Mouse (Mus musculus) testis, postnatal 14 days (tissue): ENCODE data around the gene Osbp2.

Experiments
- DNase-seq: peaks from one replicate; pipeline ENCODE4 v3.0.0; 2021; ENCODE audit warnings: low spot score

Osbp2 gene

DNA sequence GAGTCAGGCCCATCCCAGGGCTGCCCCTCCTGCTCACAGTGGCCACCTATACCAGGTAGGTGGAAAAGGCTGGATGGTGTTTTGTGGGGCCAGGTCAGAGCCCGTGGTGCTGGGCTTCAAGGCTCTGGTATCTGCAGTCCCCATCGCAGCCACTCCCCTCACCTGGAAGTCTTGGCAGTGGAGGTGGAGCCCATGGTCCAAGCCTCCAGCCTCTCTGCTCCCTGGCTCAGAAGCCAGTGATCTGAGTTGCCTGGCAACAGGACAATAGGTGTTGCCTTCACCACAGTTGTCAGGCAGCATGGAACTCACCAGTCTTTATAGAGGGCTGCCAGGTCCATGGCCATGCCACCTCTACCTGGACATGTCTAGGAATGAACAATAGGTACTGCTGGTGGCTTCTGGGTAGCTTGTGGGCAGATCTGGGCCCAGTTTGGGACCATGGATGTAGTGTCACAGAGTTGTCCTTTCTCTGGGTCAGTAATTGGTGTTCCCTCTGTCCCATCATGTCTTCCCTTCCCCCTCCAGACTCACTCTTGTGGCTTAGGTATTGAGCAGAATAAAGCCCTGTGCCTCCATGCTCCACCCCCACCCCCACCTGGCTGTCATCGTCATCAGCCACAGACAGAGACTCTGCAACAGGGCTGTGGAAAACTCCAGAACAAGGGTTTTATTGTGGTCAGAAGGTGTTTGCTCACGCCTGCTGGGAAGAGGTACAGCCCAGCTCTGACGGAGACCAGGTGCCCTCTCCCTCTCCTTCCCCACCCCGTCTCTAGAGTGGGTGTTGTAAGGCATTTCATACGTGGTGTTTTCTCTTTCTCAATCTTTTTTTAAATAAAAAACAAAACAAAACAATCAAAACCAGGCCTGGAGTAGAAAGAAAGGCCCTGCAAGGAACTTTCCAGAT lies 160.4 kb downstream of the Osbp2 start:
- DNase-seq, result no peak

DNA sequence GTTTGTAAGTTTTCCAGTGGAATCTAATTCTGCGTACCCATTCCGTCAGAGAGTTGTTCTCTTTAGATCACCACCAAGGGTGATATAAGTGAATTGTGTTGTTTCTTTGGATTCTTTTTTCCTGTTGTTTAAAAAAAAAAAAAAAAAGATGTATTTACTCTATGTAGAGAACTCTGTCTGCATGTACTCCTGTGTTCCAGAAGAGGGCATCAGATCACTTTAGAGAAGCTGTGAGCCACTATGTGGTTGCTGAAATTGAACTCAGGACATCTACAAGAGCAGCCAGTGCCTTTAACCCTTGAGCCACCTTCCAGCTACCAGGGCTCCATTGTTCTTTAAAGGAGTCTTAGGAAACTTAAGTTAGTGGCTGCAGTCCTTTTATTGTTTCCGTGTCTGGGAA lies 166.3 kb downstream of the Osbp2 start:
- no peak for DNase-seq

DNA sequence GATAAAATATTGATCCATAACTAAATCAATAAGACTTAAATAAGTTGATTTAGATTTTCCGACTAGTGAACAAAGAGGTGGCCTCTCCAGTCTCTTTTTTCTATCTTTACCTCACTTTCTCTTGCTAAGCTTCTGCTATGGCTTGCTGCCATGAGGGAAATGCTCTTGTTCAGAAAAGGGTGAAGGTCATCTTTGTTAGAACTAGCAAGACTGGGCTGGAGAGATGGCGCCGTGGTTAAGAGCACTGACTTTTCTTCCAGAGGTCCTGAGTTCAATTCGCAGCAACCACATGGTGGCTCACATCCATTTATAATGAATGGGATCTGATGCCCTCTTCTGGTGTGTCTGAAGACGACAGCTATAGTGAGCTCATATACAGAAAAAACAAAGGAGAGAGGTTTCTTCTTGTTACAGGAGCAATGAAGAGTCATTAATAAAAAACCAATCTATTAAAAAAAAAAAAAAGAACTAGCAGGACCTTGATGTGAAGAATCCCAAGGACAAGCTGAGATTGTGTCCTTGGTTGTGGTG lies 167.6 kb downstream of the Osbp2 start:
- no peak for DNase-seq

DNA sequence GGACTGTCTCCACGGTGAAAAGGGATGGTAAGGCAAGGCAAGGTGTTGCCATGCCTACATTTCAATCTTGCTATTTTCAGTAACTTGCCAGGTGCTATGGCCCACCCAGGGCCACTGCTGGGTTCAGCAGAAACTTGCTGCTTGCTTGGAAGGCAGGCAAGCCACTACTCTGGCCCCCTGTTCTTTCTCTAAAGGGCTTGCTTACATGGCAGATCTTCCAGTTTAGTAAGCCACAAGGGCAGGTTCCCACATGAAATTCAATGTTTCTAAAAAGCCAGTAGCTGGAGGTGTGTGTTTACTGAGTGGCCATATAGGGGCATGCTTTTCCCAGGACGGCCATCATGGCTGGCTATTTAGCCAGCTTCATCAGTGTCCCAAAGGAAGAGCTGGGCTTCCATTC lies 172.0 kb downstream of the Osbp2 start:
- no peak for DNase-seq

GRCm38 (mm10) chr11:3686885-3687284 lies 176.8 kb downstream of the Osbp2 start:
- DNase-seq, result no peak

DNA sequence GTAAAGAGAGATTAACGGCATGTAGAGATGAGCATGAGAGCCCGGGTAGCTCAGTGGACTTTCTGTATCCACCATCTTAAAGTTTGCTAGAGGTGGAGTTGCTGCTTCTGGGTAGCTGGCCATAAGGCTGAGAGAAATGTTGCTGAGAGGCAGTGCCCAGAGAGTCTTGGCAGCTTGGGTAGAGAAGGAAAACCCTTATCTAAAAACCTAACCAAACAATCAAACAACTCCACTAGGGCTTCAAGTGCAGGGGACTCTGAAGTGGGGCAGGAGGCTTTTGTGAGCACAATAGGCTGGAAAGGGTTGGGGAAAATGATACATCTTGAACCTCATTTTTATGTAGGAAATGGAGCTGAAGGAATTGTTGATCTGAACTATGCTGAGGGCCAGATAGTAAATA lies 177.4 kb downstream of the Osbp2 start:
- DNase-seq, result no peak

- no peak for DNase-seq
These were observed 178.3 kb downstream of the Osbp2 start for GRCm38 (mm10) chr11:3685431-3685830.

DNA sequence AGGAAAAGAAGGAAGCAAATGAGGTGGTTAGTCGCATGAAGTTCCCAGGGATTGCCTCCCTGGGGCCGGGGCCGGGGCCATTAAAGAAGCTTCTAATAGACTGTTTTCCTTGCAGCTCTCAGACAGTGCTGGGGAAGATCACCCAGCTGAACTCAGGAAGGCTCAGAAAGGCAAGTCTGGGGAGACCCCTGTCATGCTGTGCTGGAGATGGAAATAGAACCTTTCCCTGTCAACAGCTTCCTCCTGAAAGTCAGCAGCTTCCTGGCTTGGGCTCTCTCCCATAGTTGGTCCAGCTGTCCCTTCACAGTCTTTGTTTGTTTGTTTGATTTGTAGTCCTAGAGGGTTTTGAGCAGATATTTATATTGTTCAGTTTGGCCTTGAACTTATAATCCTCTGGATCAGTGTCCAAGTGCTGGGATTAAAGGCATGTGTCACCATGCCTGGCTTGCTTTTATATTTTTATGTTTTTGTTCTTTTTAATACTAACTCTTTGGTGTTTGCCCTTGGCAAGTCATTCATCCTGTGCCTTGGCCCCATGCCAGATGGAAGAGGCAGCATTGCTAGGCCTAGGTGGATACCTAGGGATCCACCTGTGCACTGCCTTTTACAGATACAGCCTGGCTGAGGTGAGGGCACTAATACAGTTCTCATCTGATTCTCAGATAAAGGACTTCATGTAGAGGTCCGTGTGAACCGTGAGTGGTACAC lies 178.8 kb downstream of the Osbp2 start:
- no peak for DNase-seq

DNA sequence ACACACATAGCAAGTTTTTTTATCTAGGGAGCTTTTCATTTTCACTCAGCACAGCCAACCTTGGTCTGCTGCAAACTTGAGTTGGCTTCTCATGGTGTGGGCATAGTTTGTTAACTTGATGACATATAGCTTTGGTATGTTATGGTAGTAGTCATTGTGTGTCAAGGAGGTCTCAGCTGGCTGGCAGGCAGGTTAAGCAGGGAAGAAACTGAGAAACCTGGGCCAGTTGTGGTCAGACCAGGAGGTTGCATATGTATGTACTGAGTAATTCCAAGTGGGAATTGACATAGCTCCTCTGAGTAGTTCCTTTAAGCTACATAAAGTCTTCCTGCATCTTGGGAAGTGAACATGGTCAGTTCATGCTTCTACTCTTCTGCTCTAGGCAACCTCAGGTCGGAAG lies 179.5 kb downstream of the Osbp2 start:
- DNase-seq, result no peak

- no peak for DNase-seq
These were observed 180.0 kb downstream of the Osbp2 start for GRCm38 (mm10) chr11:3683696-3684095.

GRCm38 (mm10) chr11:3679771-3680170 lies 183.9 kb downstream of the Osbp2 start:
- no peak for DNase-seq

DNA sequence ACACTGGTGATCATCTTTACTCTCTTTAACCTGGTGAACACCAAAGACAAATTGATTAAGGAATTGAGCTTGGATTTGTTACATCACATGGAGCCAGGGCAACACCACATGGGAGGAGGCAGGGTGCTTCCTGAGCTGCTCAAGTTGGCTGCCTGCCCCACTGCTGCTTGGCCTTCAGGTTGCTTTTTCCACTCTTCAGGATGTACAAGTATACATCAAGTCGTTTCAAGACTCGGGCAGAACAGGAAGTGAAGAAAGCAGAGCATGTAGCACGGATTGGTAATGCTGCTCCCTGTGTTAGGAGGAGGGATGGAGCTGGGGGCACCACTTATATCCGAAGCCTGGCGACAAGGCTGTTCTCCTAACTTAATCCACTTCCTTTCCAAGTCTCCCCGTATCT lies 186.5 kb downstream of the Osbp2 start:
- no peak for DNase-seq

DNA sequence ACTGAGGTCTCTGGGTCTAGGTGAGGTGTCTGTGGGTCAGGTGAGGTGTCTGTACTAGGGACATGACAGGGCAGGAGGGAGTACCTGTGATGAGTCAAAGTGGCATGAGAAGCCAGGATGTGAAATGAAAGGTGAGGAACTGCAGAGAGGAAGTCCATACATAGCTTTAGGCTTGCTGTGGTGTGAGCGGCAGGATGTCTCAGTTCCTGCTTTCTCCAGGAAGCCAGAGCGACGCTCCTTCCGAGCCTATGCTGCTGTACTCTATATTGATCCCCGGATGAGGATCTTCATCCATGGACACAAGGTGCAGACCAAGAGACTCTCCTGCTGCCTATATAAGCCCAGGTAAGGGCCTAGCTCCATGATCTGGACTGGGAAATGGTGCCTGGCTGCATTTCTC lies 187.3 kb downstream of the Osbp2 start:
- no peak for DNase-seq

DNA sequence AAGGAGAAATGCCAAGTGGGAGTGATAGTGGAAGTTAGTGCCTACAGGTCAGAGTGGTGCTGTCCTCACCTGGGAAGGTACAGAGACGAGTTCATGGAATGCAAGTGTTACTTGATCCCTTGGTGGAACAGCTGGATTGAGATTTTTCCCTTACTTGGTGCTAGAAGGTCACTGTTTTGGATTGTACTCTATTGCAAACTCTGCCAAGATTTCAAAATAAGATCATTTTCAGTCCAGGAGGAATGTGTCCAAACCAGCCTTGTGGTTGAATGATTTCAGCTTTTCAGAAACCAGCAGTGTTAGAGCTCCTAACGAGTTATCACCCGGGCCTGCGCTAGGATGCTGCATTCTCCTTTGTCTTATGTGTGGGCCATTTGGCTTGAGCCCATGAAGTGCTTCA lies 189.2 kb downstream of the Osbp2 start:
- no peak for DNase-seq

DNA sequence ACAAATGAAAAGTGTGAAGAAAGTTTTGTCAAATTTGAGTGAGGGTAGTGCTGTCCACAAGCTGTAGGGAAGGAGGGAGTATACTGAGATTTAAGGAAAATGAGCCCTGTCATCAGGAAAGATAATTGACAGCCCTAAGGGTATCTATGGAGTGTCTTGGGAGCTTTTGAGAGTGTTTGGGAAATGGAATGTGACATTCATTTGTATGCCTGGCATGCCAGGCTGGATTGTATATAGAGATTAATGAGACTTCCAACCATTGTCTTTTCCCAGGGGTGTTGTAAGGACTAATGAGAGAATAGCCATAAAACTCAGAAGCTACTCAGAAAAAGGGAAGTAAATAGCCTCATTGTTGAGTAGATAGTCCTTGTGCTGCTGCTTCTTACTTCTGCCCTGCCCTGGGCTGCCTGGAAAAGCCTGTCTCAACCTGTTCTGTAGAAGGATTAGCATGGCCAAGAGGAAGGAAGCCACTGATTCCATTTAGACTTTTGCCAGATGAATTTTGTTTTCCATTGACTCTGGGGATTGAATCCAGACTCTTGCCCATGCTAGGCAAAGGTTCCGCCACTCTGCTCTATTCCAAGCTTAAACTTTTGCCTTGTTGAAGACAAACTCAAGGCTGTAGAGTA lies 192.6 kb downstream of the Osbp2 start:
- no peak for DNase-seq

DNA sequence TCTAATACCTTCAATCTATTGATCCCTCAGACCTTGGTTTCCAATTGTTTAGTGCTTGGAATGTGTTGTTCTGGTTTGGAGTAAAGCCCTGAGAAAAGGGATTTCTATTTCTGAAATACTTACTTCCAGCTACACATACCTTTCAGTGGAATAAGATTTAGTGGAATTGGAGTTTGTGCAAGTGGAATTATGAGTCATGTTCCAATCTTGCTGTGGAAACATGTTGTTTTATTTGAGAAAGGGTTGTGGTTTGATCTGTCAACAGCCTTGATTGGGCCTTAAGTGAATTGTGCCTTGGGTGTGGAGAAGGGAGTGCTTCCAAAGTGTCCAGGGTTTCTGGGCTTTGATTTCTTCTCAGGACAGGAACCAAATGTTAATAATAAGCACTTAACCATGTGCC lies 193.9 kb downstream of the Osbp2 start:
- DNase-seq, result no peak

DNA sequence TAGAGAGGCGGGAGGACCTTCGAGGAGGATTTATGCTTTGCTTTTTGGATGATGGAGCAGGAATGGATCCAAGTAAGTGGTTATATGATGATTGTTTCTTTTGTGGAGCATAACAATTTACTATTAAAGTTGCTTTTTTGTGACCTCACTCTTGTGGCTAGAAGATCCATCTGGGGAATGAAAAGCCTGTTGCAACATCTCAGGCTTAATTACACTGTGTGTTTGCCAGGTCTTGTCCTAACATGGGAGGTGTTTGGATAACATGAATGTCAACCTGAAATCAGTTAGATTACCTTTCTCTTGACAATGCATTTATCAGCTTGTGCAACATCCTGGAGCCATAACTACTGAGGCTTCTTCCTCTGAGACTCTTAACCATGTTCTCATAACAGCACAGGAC lies 194.9 kb downstream of the Osbp2 start:
- no peak for DNase-seq

DNA sequence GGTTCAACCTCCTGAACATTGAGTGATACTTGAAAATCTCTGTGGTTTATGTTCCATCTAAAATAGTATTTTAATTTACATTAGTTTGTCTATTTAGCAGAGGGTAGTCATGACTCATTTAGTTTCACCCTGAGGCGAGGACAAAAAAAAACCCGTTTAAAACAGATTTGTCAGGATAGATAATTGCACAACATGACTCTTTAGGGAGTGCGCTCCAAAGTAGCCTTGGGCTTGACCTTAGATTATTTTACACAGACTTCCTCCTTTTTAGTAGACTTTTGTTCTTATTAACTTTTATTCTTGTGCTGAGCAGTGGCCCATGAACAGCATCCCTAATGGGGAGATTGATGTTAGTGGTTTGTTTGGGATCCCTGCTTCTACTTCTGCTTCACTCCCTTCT lies 196.2 kb downstream of the Osbp2 start:
- DNase-seq, result no peak

DNA sequence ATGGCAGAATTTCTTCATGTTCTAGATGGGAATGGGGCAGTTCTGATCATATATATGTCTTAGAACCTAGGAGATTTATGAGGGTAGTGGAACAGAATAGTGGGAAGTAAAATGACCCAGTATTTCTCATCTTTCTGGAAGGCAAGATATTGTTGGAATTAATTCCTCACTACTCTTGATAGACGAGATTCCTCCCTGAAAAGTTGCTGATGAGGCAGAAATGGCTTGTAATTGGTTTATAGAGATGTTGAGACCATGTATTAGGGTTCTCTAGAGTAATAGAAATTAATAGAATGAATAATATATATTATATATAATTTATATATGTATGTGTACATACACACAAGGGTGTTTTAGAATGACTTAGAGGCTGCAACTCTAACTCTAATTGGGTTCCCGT lies 201.7 kb downstream of the Osbp2 start:
- DNase-seq, result no peak
